Mouse (Mus musculus) hindbrain, embryonic 14.5 days (tissue): Measurements from ENCODE around the gene Cavin1. TPM values are rescaled to one million over a fixed set of nuclear protein-coding genes. Genes with fewer than 3 reads are reported as not detected.

Experiments
- ATAC-seq: fragments of 200-750 bp; cut with Nextera tagmentation; 2 replicates; pipeline ENCODE4 v1.8.0; 2017; ENCODE audit warnings: moderate number of reproducible peaks, mild to moderate bottlenecking, moderate TSS enrichment, moderate library complexity; ENCODE audit not compliant: low FRiP score
- DNase-seq: peaks from one replicate; pipeline ENCODE4 v3.0.0-alpha.2; 2015; ENCODE audit warnings: low spot score
- H3K27ac ChIP-seq: fragments of 300-500 bp; sonication (generic); 2 replicates; pipeline ENCODE4 v1.5.1; 2014; ENCODE audit warnings: mild to moderate bottlenecking, moderate library complexity
- H3K27me3 ChIP-seq: fragments of 300-500 bp; sonication (generic); 2 replicates; pipeline ENCODE4 v1.6.1; 2014; ENCODE audit warnings: mild to moderate bottlenecking, low read length, mixed read lengths; ENCODE audit not compliant: control insufficient read depth, insufficient read depth
- H3K36me3 ChIP-seq: fragments of 300-500 bp; sonication (generic); replicated peaks from 2 replicates; pipeline ENCODE4 v1.6.1; 2014; ENCODE audit not compliant: control insufficient read depth, insufficient read depth
- H3K4me1 ChIP-seq: fragments of 300-500 bp; sonication (generic); replicated peaks from 2 replicates; pipeline ENCODE4 v1.6.1; 2014; ENCODE audit warnings: antibody characterized with exemption, low read length, mixed read lengths; ENCODE audit not compliant: control insufficient read depth, insufficient read depth
- H3K4me2 ChIP-seq: fragments of 300-500 bp; sonication (generic); replicated peaks from 2 replicates; pipeline ENCODE4 v1.6.1; 2014; ENCODE audit warnings: mild to moderate bottlenecking, moderate library complexity
- H3K4me3 ChIP-seq: fragments of 300-500 bp; sonication (generic); replicated peaks from 2 replicates; pipeline ENCODE4 v1.5.1; 2014; ENCODE audit warnings: mild to moderate bottlenecking, low read length
- H3K9ac ChIP-seq: fragments of 300-500 bp; sonication (generic); 2 replicates; pipeline ENCODE4 v1.6.1; 2014
- H3K9me3 ChIP-seq: fragments of 300-500 bp; sonication (generic); 2 replicates; pipeline ENCODE4 v1.6.1; 2016; ENCODE audit warnings: low read length; ENCODE audit not compliant: control insufficient read depth
- WGBS: fragments of 180-500 bp; shearing (Covaris S2); extraction: QIAGEN DNeasy Blood & Tissue Kit; methylation state at CpG from one replicate; pipeline ENCODE4 v1.1.7; 2014; 5-methylcytosine and 5-hydroxymethylcytosine counted together
- polyA plus RNA-seq: library from polyadenylated mRNA; unstranded; fragments of >200 nt; fragmentation: Nextera tagmentation; extraction: Ambion mirVana; gene quantifications from 2 replicates; pipeline ENCODE4 v1.2.1, GENCODE M21; 2014

The Cavin1 gene
- polyA plus RNA-seq, 1 experiment from 2014 or later: 20.1 TPM

DNA sequence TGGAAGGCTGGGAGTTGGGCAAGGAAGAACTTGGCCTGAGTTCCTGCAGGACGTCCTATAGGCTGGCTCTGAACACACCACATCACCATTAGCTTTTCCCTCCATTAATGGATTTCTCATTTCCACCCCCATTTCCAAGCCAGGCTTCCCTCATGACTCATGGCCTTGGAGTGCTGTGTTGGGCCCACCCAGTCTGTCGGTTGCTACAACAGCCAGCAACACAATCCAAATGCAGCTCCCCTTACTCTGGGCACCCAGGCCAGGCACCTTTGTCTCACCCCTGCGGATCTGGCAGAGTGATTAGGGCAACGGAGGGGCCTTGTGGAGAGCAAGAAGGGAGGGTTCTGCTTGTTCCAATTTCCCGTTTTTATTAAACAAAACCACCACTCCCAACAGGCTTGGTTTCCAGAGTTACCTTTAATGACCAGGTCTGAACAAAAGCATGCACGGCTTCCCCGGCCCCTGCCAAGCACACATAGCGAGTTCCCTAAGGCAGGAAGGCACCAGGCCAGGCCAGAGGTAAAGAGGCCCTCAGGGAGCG lies 8.2 kb downstream of the Cavin1 start:
- WGBS: 68% methylated on average over 9 of the region's 9 CpGs
- Histone ChIP-seq H3K36me3 (no peaks in the 10 kb centered on the region), H3K9me3 (no peaks in the 10 kb centered on the region), H3K27me3 (peaks cover 31% of the 10 kb centered on the region), H3K4me3 (no peak overlapping the region), H3K4me2 (no peak overlapping the region), H3K9ac (no peak overlapping the region), H3K27ac (no peak overlapping the region), H3K4me1 (peaks cover 11% of the 10 kb centered on the region; the same call in 1 of the 2 replicates)
- ATAC-seq: no peak
- DNase-seq: no peak

DNA sequence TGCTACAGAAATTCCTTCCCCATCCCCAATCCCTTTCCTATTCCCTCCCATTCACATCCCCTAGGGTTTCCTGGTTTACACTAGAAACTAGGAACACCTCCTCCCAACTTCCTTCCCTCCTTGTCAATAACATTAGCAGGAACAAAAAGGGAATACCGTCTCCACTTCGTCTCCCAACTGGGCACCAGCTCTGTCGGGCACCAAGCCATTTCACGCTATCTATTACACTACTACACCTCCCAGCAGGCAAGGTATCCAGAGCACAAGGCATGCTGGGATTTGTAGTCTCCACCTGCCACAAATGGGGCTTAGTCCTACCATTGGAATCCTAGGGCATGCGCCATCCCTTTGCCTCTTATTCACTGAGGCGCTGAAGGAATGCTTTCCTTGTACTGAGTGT lies 10.1 kb downstream of the Cavin1 start:
- Histone ChIP-seq H3K36me3 (no peaks in the 10 kb centered on the region), H3K4me3 (no peak overlapping the region), H3K4me2 (peak overlapping the region; percentile 21), H3K27ac (no peak overlapping the region), H3K9me3 (no peaks in the 10 kb centered on the region), H3K27me3 (peaks cover 26% of the 10 kb centered on the region), H3K9ac (no peak overlapping the region), H3K4me1 (peaks cover 11% of the 10 kb centered on the region; the same call in 1 of the 2 replicates)
- ATAC-seq (peak; percentile 77; the same call in 1 of the 2 replicates), DNase-seq (peak; percentile 74)
- 12% methylated on average over 6 of the region's 6 CpGs for WGBS

DNA sequence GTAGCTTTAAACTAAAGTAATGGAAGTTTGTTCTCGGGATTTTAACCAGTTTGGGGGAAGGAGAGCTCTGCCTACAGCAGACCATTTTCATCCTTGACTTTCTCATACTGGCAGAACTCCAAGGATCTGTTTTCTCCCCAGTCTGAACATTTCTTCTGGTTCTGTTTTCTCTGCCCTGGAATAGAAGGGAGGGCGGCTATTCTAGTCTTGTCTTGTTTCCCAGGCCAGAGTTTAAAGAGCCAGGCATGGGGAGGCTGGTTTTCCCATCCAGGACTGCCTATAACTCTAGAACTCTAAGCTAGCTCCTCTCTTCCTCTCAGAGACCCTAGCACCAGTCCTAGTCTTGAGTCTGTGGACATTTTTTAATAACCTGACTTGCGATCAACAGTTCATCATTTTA lies 10.9 kb downstream of the Cavin1 start:
- H3K4me2 ChIP-seq: no peak overlapping the region
- H3K27ac ChIP-seq: no peak overlapping the region
- no peak for DNase-seq
- H3K27me3 ChIP-seq: peaks cover 26% of the 10 kb centered on the region
- H3K4me1 ChIP-seq: peaks cover 11% of the 10 kb centered on the region; the same call in 1 of the 2 replicates
- 36% methylated on average over 3 of the region's 3 CpGs for WGBS
- no peaks in the 10 kb centered on the region for H3K36me3 ChIP-seq
- no peak for ATAC-seq
- no peak overlapping the region for H3K9ac ChIP-seq
- H3K4me3 ChIP-seq: no peak overlapping the region
- H3K9me3 ChIP-seq: no peaks in the 10 kb centered on the region

DNA sequence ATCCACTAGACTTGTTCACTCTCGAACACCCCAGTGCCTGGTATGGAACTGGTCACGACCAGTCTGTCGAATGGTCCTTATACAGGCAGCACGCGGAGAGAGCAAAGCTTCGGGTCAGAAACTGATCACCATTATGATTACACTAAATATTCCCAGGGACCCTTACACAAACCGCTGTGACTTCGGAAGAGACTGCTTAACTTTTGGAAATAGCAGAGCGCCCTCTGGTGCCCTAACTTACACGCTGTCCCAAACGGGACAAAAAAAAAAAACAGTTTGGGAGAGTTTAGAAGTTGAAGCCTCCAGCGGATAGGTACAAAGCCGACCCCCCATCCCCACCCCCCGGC lies 11.2 kb downstream of the Cavin1 start:
- H3K36me3 ChIP-seq: no peaks in the 10 kb centered on the region
- ATAC-seq (no peak), DNase-seq (peak; percentile 79)
- peaks cover 11% of the 10 kb centered on the region; the same call in 1 of the 2 replicates for H3K4me1 ChIP-seq
- 5% methylated on average over 14 of the region's 14 CpGs for WGBS
- peak overlapping the region; percentile 25 for H3K4me3 ChIP-seq
- peak overlapping the region; percentile 44 for H3K4me2 ChIP-seq
- no peak overlapping the region for H3K9ac ChIP-seq
- peaks cover 26% of the 10 kb centered on the region for H3K27me3 ChIP-seq
- no peaks in the 10 kb centered on the region for H3K9me3 ChIP-seq
- H3K27ac ChIP-seq: no peak overlapping the region

DNA sequence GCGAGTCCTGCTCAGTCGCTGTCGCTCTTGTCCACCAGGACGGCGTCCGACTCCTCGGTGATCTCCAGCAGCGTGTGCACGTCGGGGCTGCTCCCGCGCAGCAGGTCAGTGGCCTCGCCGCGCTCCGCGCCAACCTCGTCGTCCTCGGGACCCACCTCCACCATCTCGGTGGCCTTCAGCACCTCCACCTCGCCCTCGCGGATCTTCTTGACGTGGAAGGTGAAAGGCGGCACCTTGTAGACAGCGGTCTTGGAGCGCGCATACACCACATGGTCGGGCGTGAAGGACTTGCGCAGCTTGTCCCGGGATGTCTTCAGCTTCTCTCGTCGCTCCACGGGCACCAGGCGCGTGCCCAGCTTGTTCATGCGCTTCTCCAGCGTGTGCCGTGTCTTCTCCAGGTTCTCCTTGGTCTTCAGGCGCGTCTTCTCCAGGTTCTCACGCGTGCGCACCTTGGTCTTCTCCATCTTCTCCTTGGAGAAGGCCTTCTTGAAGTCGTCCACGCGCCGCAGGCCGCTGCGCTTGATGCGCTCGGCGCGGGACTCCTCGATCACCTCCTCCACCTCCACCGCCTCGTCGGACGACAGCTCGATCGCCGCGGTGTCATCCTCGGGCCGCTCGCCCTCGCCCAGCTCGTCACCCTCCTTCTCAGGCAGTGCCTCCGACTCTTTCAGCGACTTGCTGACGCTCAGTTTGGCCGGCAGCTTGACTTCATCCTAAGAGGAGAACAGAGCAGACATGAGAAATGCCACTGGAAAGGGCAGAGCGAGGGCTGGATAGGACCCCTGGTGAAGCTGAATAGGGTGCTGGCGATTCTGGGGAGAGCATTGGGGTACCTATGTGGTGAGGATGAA lies 11.8 kb downstream of the Cavin1 start:
- H3K27ac ChIP-seq: no peak overlapping the region
- H3K4me3 ChIP-seq: peak overlapping the region; percentile 25
- peaks cover 26% of the 10 kb centered on the region for H3K27me3 ChIP-seq
- DNase-seq: no peak
- peak overlapping the region; percentile 44 for H3K4me2 ChIP-seq
- no peaks in the 10 kb centered on the region for H3K9me3 ChIP-seq
- peak overlapping the region; percentile 29; the same call in 1 of the 2 replicates for H3K9ac ChIP-seq
- H3K36me3 ChIP-seq: no peaks in the 10 kb centered on the region
- WGBS: 8% methylated on average over 75 of the region's 76 CpGs
- H3K4me1 ChIP-seq: peaks cover 11% of the 10 kb centered on the region; the same call in 1 of the 2 replicates
- ATAC-seq: no peak

DNA sequence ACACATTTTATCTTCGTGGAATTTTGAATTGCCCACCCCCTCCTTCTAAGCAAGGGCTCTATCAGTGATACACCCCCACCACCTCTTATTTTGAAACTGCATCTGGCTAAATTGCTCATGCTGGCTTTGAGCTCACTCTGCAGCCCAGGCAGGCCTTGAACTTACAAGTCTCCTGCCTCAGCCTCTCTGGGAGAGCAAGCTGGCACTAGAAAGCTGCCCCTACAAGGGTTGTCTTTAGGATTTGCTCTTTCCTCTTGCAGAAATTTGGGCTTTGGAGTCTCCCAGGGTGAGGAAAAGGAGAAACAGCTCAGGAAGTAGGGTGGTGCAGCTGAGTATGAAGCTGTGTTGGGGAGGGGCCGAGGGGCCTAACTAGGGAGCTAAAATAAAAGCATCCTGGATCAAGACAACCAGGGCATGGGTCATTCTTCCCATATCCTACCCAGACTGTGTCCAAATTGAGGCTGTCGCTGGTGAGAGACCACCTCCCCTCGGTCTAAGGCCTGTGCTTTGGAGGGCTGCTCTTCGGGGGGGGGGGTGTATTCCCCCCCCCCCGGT lies 12.7 kb downstream of the Cavin1 start:
- Histone ChIP-seq H3K9ac (no peak overlapping the region), H3K4me3 (no peak overlapping the region), H3K27me3 (peaks cover 26% of the 10 kb centered on the region), H3K27ac (no peak overlapping the region), H3K9me3 (no peaks in the 10 kb centered on the region), H3K4me1 (peaks cover 11% of the 10 kb centered on the region; the same call in 1 of the 2 replicates), H3K36me3 (no peaks in the 10 kb centered on the region), H3K4me2 (no peak overlapping the region)
- no peak for DNase-seq
- ATAC-seq: no peak
- WGBS: 35% methylated on average over 6 of the region's 6 CpGs

DNA sequence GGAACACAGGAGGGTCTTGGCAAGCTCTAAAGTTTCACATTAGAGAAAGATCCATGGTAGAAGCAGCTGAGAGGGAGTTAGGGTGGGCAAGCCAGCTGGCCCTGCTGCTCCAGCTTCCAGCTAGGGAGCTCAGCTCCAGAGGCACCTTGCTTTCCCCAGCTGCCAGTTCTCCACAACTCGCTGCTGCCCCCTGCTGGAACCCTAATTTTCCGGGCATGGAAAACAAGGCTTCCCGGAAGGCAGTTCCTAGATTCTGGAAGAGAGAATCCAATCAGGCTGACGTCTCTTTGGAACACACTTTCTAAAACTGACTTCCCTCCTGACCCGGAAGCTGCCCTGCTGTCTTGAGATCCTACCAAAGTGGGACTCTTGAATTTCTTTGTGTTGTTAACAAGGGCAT lies 13.4 kb downstream of the Cavin1 start:
- Histone ChIP-seq H3K4me3 (no peak overlapping the region), H3K27me3 (peaks cover 26% of the 10 kb centered on the region), H3K4me1 (peaks cover 11% of the 10 kb centered on the region; the same call in 1 of the 2 replicates), H3K9me3 (no peaks in the 10 kb centered on the region), H3K4me2 (no peak overlapping the region), H3K27ac (no peak overlapping the region), H3K36me3 (no peaks in the 10 kb centered on the region), H3K9ac (no peak overlapping the region)
- DNase-seq (peak; percentile 92), ATAC-seq (no peak)
- WGBS: 3% methylated on average over 5 of the region's 5 CpGs

DNA sequence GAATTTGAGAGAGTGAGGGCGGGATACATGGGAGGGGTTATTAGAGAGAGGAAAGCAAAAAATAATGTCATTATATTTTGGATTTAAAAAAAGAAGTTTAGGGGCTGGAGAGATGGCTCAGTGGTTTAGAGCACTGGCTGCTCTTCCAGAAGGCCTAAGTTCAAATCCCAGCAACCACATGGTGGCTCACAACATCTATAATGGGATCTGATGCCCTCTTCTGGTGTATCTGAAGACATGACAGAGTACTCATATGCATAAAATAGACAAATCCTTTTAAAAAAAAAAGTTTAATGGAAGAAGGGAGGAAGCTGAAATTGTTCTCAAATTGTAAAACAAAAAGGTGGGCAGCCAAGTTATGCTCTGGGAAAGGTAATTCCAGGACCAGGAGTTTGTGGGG lies 21.1 kb downstream of the Cavin1 start:
- Histone ChIP-seq H3K4me1 (0 out of 2 replicates have a peak, but pooled peaks cover 5% of the 10 kb centered on the region), H3K9ac (no peak overlapping the region), H3K4me3 (no peak overlapping the region), H3K36me3 (no peaks in the 10 kb centered on the region), H3K4me2 (no peak overlapping the region), H3K9me3 (no peaks in the 10 kb centered on the region), H3K27ac (no peak overlapping the region), H3K27me3 (no peaks in the 10 kb centered on the region)
- DNase-seq: no peak
- WGBS: 96% methylated on average over 1 of the region's 1 CpGs
- ATAC-seq: no peak

DNA sequence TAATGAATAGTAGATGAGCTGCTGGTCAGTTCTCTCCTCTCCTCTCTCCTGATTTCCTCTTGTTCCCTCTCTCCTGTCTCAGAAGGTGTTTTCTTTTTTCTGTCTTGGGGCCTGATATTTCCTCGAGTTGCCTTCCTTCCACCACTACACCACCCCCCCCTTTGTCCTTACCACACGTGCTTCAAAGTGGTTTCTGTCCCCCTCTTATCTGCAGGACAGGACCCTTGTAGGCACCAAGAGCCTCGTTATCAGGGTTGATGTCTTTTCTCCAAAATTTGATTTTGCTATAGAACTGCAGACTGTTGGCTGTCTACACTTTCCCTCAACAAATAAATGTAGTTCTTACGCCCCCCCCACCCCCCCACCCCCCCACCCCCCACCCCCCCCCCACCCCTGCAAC lies 22.4 kb downstream of the Cavin1 start:
- WGBS: 67% methylated on average over 4 of the region's 4 CpGs
- Histone ChIP-seq H3K4me2 (no peak overlapping the region), H3K27ac (no peak overlapping the region), H3K27me3 (no peaks in the 10 kb centered on the region), H3K36me3 (no peaks in the 10 kb centered on the region), H3K4me3 (no peak overlapping the region), H3K9ac (no peak overlapping the region), H3K4me1 (0 out of 2 replicates have a peak, but pooled peaks cover 5% of the 10 kb centered on the region), H3K9me3 (no peaks in the 10 kb centered on the region)
- ATAC-seq (no peak), DNase-seq (no peak)
